Mouse (Mus musculus) heart, adult 18-20 months (tissue): ENCODE data around the gene Hs3st3b1. TPM values are rescaled to one million over a fixed set of nuclear protein-coding genes. Genes with fewer than 3 reads are reported as not detected.

Source experiments
- DNase-seq, 2 experiments: peaks; one replicate each; pipeline ENCODE4 v3.0.0; 2021 to 2022; ENCODE audit warnings: mixed read lengths in 1 of 2
- total RNA-seq, 2 experiments: library from RNA; stranded (reverse); gene quantifications; 2 replicates each; pipeline ENCODE4 v1.2.3; 2021

Gene Hs3st3b1
- total RNA-seq, 2 experiments from 2014 or later: 0.79 to 1.3 TPM

- DNase-seq: peak; percentile 36 to 39
Measured at GRCm38 (mm10) chr11:63891479-63892020, 30.5 kb downstream of the Hs3st3b1 start.

DNA sequence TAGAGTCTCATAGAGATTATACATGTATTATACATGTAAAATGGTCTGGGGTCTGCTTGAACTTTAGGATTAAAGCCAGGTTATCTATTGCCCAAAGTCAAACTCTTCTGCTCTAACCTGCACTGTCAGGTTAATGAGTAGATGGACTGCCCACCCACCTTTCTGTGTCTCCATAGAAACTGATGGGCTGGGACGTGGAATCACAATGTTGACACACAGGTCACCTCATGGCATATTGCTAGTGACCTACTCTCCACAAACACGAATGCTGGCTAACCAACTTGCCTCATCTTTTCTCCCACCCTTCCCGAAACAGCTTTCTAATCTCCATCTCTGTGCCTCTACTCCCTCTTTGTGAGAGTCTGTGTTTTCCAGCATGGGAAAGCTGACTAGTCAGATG, 38.7 kb downstream of the Hs3st3b1 start:
- no peak for DNase-seq

DNA sequence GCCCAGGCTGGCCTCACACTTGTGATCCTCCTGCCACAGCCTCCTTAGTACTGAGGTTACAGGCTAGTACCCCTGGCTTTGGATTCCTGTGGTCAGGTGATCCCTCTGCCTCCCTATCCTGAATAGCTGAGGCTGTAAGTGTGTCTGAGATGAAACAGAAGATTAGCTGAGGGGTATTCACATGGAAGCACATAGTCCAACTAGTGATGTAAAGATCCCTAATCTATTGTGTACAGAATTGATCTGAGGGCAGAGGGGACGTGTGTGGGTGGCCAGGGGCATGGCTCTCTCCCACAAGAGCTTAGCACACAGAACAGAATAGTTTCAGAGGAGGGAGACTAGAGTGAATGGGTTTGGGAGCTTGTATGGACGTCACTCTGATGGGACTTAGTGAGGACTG, 41.8 kb downstream of the Hs3st3b1 start:
- DNase-seq: no peak

GRCm38 (mm10) chr11:63879261-63879660, 42.8 kb downstream of the Hs3st3b1 start:
- DNase-seq: peak; percentile 19 to 25

GRCm38 (mm10) chr11:63878616-63879015, 43.5 kb downstream of the Hs3st3b1 start:
- DNase-seq: no peak

DNA sequence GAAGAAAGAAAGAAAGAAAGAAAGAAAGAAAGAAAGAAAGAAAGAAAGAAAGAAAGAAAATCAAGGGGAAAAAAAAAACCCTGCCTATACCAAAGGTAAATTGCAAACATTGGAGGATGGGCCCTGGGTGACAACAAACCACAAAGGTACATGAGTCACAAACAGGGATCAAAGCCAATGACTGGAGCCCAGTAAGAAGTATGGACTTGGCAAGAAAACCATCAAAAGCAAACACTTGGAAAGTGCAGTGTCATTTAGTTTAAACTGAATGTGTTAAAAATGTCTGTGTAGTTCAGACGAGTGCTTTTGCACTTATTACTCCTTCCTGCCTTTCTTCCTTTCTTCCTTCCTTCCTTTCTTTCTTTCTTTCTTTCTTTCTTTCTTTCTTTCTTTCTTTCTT, 59.3 kb downstream of the Hs3st3b1 start:
- no peak for DNase-seq

GRCm38 (mm10) chr11:63861982-63862381, 60.1 kb downstream of the Hs3st3b1 start:
- DNase-seq: no peak

GRCm38 (mm10) chr11:63851041-63851730, 70.9 kb downstream of the Hs3st3b1 start:
- DNase-seq: no peak

GRCm38 (mm10) chr11:63850261-63850660, 71.8 kb downstream of the Hs3st3b1 start:
- no peak for DNase-seq

- no peak for DNase-seq
Measured at GRCm38 (mm10) chr11:63845379-63845778, 76.7 kb downstream of the Hs3st3b1 start.

- DNase-seq: no peak
Measured at GRCm38 (mm10) chr11:63844701-63845100, 77.4 kb downstream of the Hs3st3b1 start.

- no peak for DNase-seq
Measured at GRCm38 (mm10) chr11:63837526-63837925, 84.6 kb downstream of the Hs3st3b1 start.

Other genes with a start within 250 kb of the Hs3st3b1 start
- 10 to 100 TPM; 70.1 to 74.3 TPM for gene Cox10, start 157.2 kb upstream of the Hs3st3b1 start, total RNA-seq